Mouse (Mus musculus): Measurements from ENCODE around the gene Jmjd7.

Gene Jmjd7

GRCm38 (mm10) chr2:120026984-120027949 lies at the start of gene Jmjd7, which contains the start of gene Gm28042:
Gene Jmjd7, plus strand, starts transcription at chr2:120027483.
Gene Gm28042, plus strand, starts transcription at chr2:120027493.
- peak; percentile 91 for DNase-seq (ENCODE audit: low spot score)

GRCm38 (mm10) chr2:119980343-119980986 lies 46.8 kb upstream of the Jmjd7 start:
- no peak for DNase-seq (ENCODE audit: low spot score)

- DNase-seq (ENCODE audit: low spot score) = no peak
Observed at GRCm38 (mm10) chr2:119981631-119982030, 45.7 kb upstream of the Jmjd7 start.

GRCm38 (mm10) chr2:119985871-119986270 lies 41.4 kb upstream of the Jmjd7 start:
- no peak for DNase-seq (ENCODE audit: low spot score)

GRCm38 (mm10) chr2:119986369-119986768 lies 40.9 kb upstream of the Jmjd7 start:
- DNase-seq (ENCODE audit: low spot score) = no peak

- no peak for DNase-seq (ENCODE audit: low spot score)
Observed at GRCm38 (mm10) chr2:119987441-119987840, 39.8 kb upstream of the Jmjd7 start.

- no peak for DNase-seq (ENCODE audit: low spot score)
Observed at GRCm38 (mm10) chr2:119988952-119989351, 38.3 kb upstream of the Jmjd7 start.

GRCm38 (mm10) chr2:119990881-119991280 lies 36.4 kb upstream of the Jmjd7 start:
- DNase-seq (ENCODE audit: low spot score) = no peak

GRCm38 (mm10) chr2:119992349-119992748 lies 34.9 kb upstream of the Jmjd7 start:
- no peak for DNase-seq (ENCODE audit: low spot score)

- no peak for DNase-seq (ENCODE audit: low spot score)
Observed at GRCm38 (mm10) chr2:119993515-119993914, 33.8 kb upstream of the Jmjd7 start.

GRCm38 (mm10) chr2:119994839-119995238 lies 32.4 kb upstream of the Jmjd7 start:
- DNase-seq (ENCODE audit: low spot score) = no peak

GRCm38 (mm10) chr2:119995391-119996281 lies 31.6 kb upstream of the Jmjd7 start:
- no peak for DNase-seq (ENCODE audit: low spot score)

- no peak for DNase-seq (ENCODE audit: low spot score)
Observed at GRCm38 (mm10) chr2:119997354-119997753, 29.9 kb upstream of the Jmjd7 start.

GRCm38 (mm10) chr2:119999731-120000130 lies 27.6 kb upstream of the Jmjd7 start:
- no peak for DNase-seq (ENCODE audit: low spot score)

- no peak for DNase-seq (ENCODE audit: low spot score)
Observed at GRCm38 (mm10) chr2:120000882-120001584, 26.2 kb upstream of the Jmjd7 start.

GRCm38 (mm10) chr2:120001956-120002355 lies 25.3 kb upstream of the Jmjd7 start:
- DNase-seq (ENCODE audit: low spot score) = no peak

- no peak for DNase-seq (ENCODE audit: low spot score)
Observed at GRCm38 (mm10) chr2:120003970-120004369, 23.3 kb upstream of the Jmjd7 start.

GRCm38 (mm10) chr2:120006696-120007095 lies 20.6 kb upstream of the Jmjd7 start:
- DNase-seq (ENCODE audit: low spot score) = no peak

- no peak for DNase-seq (ENCODE audit: low spot score)
Observed at GRCm38 (mm10) chr2:120007680-120008210, 19.5 kb upstream of the Jmjd7 start.

- no peak for DNase-seq (ENCODE audit: low spot score)
Observed at GRCm38 (mm10) chr2:120008672-120009071, 18.6 kb upstream of the Jmjd7 start.

Data from ovary, postnatal 10 days (tissue).